Mouse (Mus musculus) C2C12 (cell line): ENCODE data around the gene Blvra.

Experiments
- CEBPB ChIP-seq: IDR thresholded peaks from one replicate; pipeline ENCODE4 v1.6.1; 2011; ENCODE audit warnings: low read depth, mild to moderate bottlenecking, control low read depth, moderate library complexity
- CTCF ChIP-seq: IDR thresholded peaks from one replicate; pipeline ENCODE4 v1.5.1; 2011; ENCODE audit not compliant: control insufficient read depth, insufficient read depth, insufficient read length
- MAX ChIP-seq: IDR thresholded peaks from one replicate; pipeline ENCODE4 v1.6.1; 2011; ENCODE audit warnings: mild to moderate bottlenecking, control low read depth

GRCm38 (mm10) chr2:127142577-127143157 lies 72.2 kb downstream of the Blvra start:
- no peak for TF ChIP-seq MAX
- no peak for TF ChIP-seq CTCF
- TF ChIP-seq CEBPB: no peak
